Mouse (Mus musculus): Measurements from ENCODE around the gene Gm498. TPM values are rescaled to one million over a fixed set of nuclear protein-coding genes. Genes with fewer than 3 reads are reported as not detected.

Gm498 gene
- polyA plus RNA-seq, 1 experiment = not detected

DNA sequence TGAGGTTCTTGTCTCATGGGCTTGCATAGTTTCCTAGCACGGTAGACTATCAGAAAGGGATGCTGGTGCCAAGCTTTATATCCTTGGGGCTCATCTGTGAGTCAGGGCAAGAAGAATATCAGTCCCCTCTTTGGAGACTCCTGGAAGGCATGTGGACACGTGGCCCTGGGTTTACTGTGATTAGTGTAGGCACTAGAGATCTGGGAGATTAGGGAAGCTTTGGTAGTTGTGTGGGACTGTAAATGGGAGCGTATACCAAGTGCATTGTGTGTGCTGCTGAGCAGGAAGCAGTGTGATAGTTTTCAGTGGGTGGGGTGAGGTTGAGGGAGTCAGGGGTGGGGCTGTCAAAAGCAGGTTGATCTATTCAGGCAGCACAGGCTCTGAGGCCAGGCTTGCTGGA, 31.7 kb upstream of the Gm498 start:
- no peaks in the 10 kb centered on the region for H3K27me3 ChIP-seq (ENCODE audit: control insufficient read depth, insufficient read depth, low read length)
- H3K4me1 ChIP-seq (replicated peaks; ENCODE audit: control insufficient read depth, insufficient read depth, low read length) = peaks cover 39% of the 10 kb centered on the region
- H3K4me3 ChIP-seq (ENCODE audit: control insufficient read depth, insufficient read depth, low read length) = no peak overlapping the region
- TF ChIP-seq POLR2A (IDR thresholded peaks at IDR 0.05; ENCODE audit: control insufficient read depth, extremely low read depth, insufficient read depth, low read length, poor library complexity) (no peak), CTCF (IDR thresholded peaks at IDR 0.05; ENCODE audit: borderline replicate concordance, control insufficient read depth, extremely low read depth, insufficient read depth, low read length, poor library complexity) (no peak)
- peak overlapping the region; percentile 38 for H3K27ac ChIP-seq (ENCODE audit: control insufficient read depth, insufficient read depth, low read length)
- no peaks in the 10 kb centered on the region for H3K36me3 ChIP-seq (ENCODE audit: control insufficient read depth, insufficient read depth, low read length)
- WGBS = 62% methylated on average over 3 of the region's 3 CpGs
- DNase-seq = no peak

DNA sequence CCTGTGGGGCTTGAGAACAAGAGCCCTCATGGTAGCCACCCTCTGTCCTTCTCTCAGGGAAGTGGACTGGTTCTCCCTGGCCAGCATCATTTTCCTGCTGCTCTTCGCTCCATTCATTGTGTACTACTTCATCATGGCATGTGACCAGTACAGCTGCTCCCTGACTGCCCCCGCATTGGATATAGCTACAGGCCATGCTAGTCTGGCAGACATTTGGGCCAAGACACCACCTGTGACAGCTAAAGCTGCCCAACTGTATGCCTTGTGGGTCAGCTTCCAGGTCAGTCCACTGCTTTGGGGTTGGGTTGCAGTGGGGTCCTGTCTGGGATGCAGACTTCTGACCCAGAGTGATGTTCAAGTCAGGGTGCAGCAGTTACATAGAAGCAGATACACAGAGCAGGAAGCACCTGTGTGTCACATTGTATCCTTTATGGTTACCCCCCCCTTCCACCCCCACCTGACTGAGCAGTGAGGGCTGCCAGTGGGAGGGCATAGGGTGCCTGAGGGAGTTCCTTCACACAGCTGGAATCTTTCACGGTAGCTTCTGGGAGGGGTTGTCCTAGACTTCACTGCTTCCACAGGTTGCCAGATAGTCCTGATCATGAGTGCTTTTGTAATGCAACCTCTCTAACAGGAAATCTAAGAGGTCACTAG, 28.8 kb upstream of the Gm498 start:
- peaks cover 34% of the 10 kb centered on the region for H3K4me1 ChIP-seq (replicated peaks; ENCODE audit: control insufficient read depth, insufficient read depth, low read length)
- no peak for TF ChIP-seq POLR2A (IDR thresholded peaks at IDR 0.05; ENCODE audit: control insufficient read depth, extremely low read depth, insufficient read depth, low read length, poor library complexity)
- no peak for TF ChIP-seq CTCF (IDR thresholded peaks at IDR 0.05; ENCODE audit: borderline replicate concordance, control insufficient read depth, extremely low read depth, insufficient read depth, low read length, poor library complexity)
- H3K36me3 ChIP-seq (ENCODE audit: control insufficient read depth, insufficient read depth, low read length) = peaks cover 18% of the 10 kb centered on the region
- H3K27ac ChIP-seq (ENCODE audit: control insufficient read depth, insufficient read depth, low read length) = peak overlapping the region; percentile 88
- WGBS = 56% methylated on average over 3 of the region's 3 CpGs
- no peak overlapping the region for H3K4me3 ChIP-seq (ENCODE audit: control insufficient read depth, insufficient read depth, low read length)
- no peaks in the 10 kb centered on the region for H3K27me3 ChIP-seq (ENCODE audit: control insufficient read depth, insufficient read depth, low read length)
- DNase-seq = peak; percentile 54

DNA sequence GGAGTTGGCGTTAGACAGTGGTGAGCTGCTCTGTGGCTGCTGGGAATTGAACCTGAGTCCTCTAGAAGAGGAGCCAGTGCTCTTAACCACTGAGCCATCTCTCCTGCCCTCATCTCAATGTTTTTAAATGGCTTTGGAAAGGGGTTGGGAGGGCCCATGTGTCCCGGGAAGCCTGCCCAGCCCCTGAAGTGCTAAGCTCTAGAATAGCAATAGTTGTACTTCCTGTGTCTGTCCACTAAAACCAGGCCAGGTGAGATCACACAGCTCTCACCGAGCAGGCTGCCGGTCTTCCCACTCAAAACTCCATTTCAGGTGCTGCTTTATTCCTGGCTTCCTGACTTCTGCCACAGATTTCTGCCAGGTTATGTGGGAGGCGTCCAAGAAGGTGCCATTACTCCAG, 26.5 kb upstream of the Gm498 start:
- 97% methylated on average over 5 of the region's 5 CpGs for WGBS
- Histone ChIP-seq H3K36me3 (ENCODE audit: control insufficient read depth, insufficient read depth, low read length) (peaks cover 40% of the 10 kb centered on the region), H3K27me3 (ENCODE audit: control insufficient read depth, insufficient read depth, low read length) (no peaks in the 10 kb centered on the region)

DNA sequence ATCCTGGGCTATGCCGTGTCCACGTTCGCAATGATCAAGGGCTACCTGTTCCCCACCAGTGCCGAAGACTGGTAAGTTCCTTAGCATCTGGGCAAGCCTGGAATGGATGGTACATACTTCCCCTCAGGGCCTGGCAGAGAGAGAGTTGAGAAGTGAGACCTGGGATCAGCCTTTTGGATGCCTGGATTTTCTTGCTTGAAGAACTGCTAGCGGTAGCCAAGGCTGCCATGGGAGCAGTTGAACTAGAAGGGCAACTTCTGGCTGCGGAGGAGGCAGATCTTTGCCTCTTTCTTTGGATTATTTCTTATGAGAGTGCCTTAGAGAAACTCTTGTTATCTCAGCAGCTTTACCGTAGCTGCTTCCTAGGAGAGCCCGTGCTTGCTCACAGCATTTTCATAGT, 25.3 kb upstream of the Gm498 start:
- no peak overlapping the region for H3K4me3 ChIP-seq (ENCODE audit: control insufficient read depth, insufficient read depth, low read length)
- no peak overlapping the region for H3K27ac ChIP-seq (ENCODE audit: control insufficient read depth, insufficient read depth, low read length)
- WGBS = 92% methylated on average over 8 of the region's 8 CpGs
- H3K4me1 ChIP-seq (replicated peaks; ENCODE audit: control insufficient read depth, insufficient read depth, low read length) = peaks cover 20% of the 10 kb centered on the region
- H3K36me3 ChIP-seq (ENCODE audit: control insufficient read depth, insufficient read depth, low read length) = peaks cover 51% of the 10 kb centered on the region
- no peaks in the 10 kb centered on the region for H3K27me3 ChIP-seq (ENCODE audit: control insufficient read depth, insufficient read depth, low read length)
- no peak for DNase-seq
- TF ChIP-seq CTCF (IDR thresholded peaks at IDR 0.05; ENCODE audit: borderline replicate concordance, control insufficient read depth, extremely low read depth, insufficient read depth, low read length, poor library complexity) = no peak
- TF ChIP-seq POLR2A (IDR thresholded peaks at IDR 0.05; ENCODE audit: control insufficient read depth, extremely low read depth, insufficient read depth, low read length, poor library complexity) = no peak

More for the DNA sequence above, 26.5 kb upstream of the Gm498 start:
- H3K27ac ChIP-seq (ENCODE audit: control insufficient read depth, insufficient read depth, low read length) = no peak overlapping the region
- H3K4me1 ChIP-seq (replicated peaks; ENCODE audit: control insufficient read depth, insufficient read depth, low read length) = peaks cover 30% of the 10 kb centered on the region
- TF ChIP-seq POLR2A (IDR thresholded peaks at IDR 0.05; ENCODE audit: control insufficient read depth, extremely low read depth, insufficient read depth, low read length, poor library complexity) = no peak
- no peak for TF ChIP-seq CTCF (IDR thresholded peaks at IDR 0.05; ENCODE audit: borderline replicate concordance, control insufficient read depth, extremely low read depth, insufficient read depth, low read length, poor library complexity)
- no peak overlapping the region for H3K4me3 ChIP-seq (ENCODE audit: control insufficient read depth, insufficient read depth, low read length)
- no peak for DNase-seq

DNA sequence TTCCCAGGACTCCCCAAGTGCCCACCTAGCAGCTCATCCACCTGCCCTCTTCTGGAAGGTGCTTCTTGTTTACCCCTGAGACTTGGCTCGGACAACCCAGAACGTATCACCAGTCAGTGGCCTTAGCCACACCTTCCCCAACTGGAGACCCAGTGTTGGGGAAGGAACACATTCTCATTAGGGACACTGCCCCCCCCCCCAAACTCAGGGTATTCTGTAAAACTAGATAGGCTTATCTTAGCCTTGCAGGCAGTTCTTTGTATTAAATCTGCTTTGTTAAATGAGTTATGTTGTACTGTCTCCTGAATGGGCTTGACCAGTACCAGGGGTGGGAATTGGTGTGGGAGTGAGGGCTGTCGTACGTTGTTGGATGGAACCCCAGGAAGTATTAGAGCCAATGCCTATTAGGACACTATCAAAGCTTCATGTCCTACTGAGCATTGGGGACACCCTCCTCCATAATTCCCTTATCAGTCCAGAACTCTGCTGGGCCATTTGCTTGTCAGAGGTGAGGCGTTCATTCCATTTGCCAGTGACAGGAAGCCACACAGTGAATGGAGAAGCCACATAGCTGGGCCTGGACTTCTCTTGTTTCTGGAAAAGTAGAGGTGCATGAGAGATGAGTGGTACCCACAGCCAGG, 18.4 kb upstream of the Gm498 start:
- Histone ChIP-seq H3K4me3 (ENCODE audit: control insufficient read depth, insufficient read depth, low read length) (no peak overlapping the region), H3K27ac (ENCODE audit: control insufficient read depth, insufficient read depth, low read length) (no peak overlapping the region), H3K4me1 (replicated peaks; ENCODE audit: control insufficient read depth, insufficient read depth, low read length) (no peaks in the 10 kb centered on the region), H3K36me3 (ENCODE audit: control insufficient read depth, insufficient read depth, low read length) (peaks cover 46% of the 10 kb centered on the region), H3K27me3 (ENCODE audit: control insufficient read depth, insufficient read depth, low read length) (no peaks in the 10 kb centered on the region)
- no peak for DNase-seq
- 98% methylated on average over 5 of the region's 5 CpGs for WGBS
- no peak for TF ChIP-seq POLR2A (IDR thresholded peaks at IDR 0.05; ENCODE audit: control insufficient read depth, extremely low read depth, insufficient read depth, low read length, poor library complexity)
- TF ChIP-seq CTCF (IDR thresholded peaks at IDR 0.05; ENCODE audit: borderline replicate concordance, control insufficient read depth, extremely low read depth, insufficient read depth, low read length, poor library complexity) = no peak

DNA sequence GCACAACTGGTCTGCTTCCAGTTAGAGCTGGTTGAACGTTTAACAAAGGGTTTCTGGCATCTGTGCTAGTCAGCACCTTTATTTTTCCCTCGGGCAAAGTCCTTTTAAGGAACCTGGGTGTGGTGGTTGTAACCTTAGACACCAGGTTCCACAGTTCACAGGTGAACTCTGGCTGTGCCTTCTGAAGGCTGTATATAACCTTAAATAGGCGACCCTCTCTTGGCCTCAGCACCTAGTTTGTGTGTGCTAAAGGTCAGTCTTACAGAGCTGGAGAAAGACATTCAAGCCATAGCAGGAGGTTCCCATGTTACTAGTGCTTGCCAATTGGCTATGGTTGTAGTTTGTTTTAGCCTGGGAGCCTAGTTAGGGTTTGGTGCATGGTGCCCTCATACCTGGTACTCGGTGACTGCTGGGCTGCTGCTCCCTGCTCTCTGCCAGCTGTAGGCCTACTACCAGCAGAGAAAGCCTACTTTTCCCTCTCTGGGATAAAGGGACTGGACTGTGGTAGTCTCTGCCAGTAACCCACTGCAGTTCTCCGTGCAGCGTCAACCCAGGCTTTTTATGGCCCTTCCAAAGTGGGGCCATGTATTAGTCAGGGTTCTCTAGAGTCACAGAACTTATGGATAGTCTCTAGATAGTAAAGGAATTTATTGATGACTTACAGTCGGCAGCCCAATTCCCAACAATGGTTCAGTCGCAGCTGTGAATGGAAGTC, 17.7 kb upstream of the Gm498 start:
- WGBS = 92% methylated on average over 7 of the region's 8 CpGs
- H3K36me3 ChIP-seq (ENCODE audit: control insufficient read depth, insufficient read depth, low read length) = peaks cover 39% of the 10 kb centered on the region
- H3K4me1 ChIP-seq (replicated peaks; ENCODE audit: control insufficient read depth, insufficient read depth, low read length) = no peaks in the 10 kb centered on the region
- DNase-seq = no peak
- H3K27me3 ChIP-seq (ENCODE audit: control insufficient read depth, insufficient read depth, low read length) = no peaks in the 10 kb centered on the region
- no peak overlapping the region for H3K27ac ChIP-seq (ENCODE audit: control insufficient read depth, insufficient read depth, low read length)
- no peak overlapping the region for H3K4me3 ChIP-seq (ENCODE audit: control insufficient read depth, insufficient read depth, low read length)
- TF ChIP-seq POLR2A (IDR thresholded peaks at IDR 0.05; ENCODE audit: control insufficient read depth, extremely low read depth, insufficient read depth, low read length, poor library complexity) = no peak
- TF ChIP-seq CTCF (IDR thresholded peaks at IDR 0.05; ENCODE audit: borderline replicate concordance, control insufficient read depth, extremely low read depth, insufficient read depth, low read length, poor library complexity) = no peak

Data from thymus, adult 2 months (tissue).